Mouse (Mus musculus) left cerebral cortex, adult 2 months (tissue): Measurements from ENCODE around the gene Gimap4. TPM values are rescaled to one million over a fixed set of nuclear protein-coding genes. Genes with fewer than 3 reads are reported as not detected.

Source experiments
- DNase-seq, 2 experiments: peaks; one replicate each; pipeline ENCODE4 v3.0.0; 2021 to 2022; ENCODE audit warnings: low spot score in 2 of 2, mixed read lengths in 1 of 2; ENCODE audit errors: extremely low spot score in 1 of 2
- H3K27ac ChIP-seq: fragments of 200-600 bp; 2 replicates; pipeline ENCODE4 v1.8.1; 2022
- H3K4me3 ChIP-seq: fragments of 200-600 bp; 2 replicates; pipeline ENCODE4 v1.8.1; 2022
- CTCF ChIP-seq: fragments of 200-600 bp; IDR thresholded peaks from 2 replicates; pipeline ENCODE4 v1.8.1; 2022; ENCODE audit warnings: antibody characterized with exemption, mild to moderate bottlenecking, moderate library complexity
- intact Hi-C: fragments of 180-260 bp; cut with DNase I; formaldehyde crosslinking; loops from one replicate; pipeline ENCODE4 v1.15.1; 2025
- long read RNA-seq, 2 experiments: library from polyadenylated mRNA; stranded (forward); transcript quantifications; one replicate each; pipeline ENCODE4 v2.0.0; 2021; ENCODE audit warnings: borderline mapping rate in 2 of 2
- total RNA-seq, 2 experiments: library from RNA; stranded (reverse); gene quantifications; 2 replicates each; pipeline ENCODE4 v1.2.3; 2021

The Gimap4 gene
- total RNA-seq, result under 1 TPM in 1 of 2 experiments, not detected in 1; 0.33 TPM
- long read RNA-seq, experiment 1, result 0 reads
- long read RNA-seq, experiment 2, result 0 reads

GRCm38 (mm10) chr6:48684319-48684718, at the start of gene Gimap4:
Gene Gimap4, plus strand, starts transcription at chr6:48684549.
- Histone ChIP-seq H3K4me3 (no peak within 1 kb of the TSS), H3K27ac (no peak within 1 kb of the TSS)
- TF ChIP-seq CTCF, result no peak
- DNase-seq, result no peak
- intact Hi-C loops, result no loop called here

- intact Hi-C loops, result no loop called here
Measured at GRCm38 (mm10) chr6:48635105-48635504, 49.2 kb upstream of the Gimap4 start.

GRCm38 (mm10) chr6:48636515-48636914, 47.8 kb upstream of the Gimap4 start:
- Histone ChIP-seq H3K27ac (no peak overlapping the region), H3K4me3 (no peak overlapping the region)
- intact Hi-C loops, result no loop called here
- no peak for DNase-seq
- TF ChIP-seq CTCF, result no peak

More at GRCm38 (mm10) chr6:48635105-48635504, 49.2 kb upstream of the Gimap4 start:
- no peak for DNase-seq
- Histone ChIP-seq H3K4me3 (no peak overlapping the region), H3K27ac (no peak overlapping the region)
- TF ChIP-seq CTCF, result no peak

- intact Hi-C loops, result no loop called here
- no peak for DNase-seq
- TF ChIP-seq CTCF, result no peak
Measured at GRCm38 (mm10) chr6:48637811-48638500, 46.4 kb upstream of the Gimap4 start.

GRCm38 (mm10) chr6:48638553-48638952, 45.8 kb upstream of the Gimap4 start:
- intact Hi-C loops, result no loop called here
- Histone ChIP-seq H3K27ac (no peak overlapping the region), H3K4me3 (no peak overlapping the region)
- DNase-seq, result no peak
- TF ChIP-seq CTCF, result no peak

More at GRCm38 (mm10) chr6:48637811-48638500, 46.4 kb upstream of the Gimap4 start:
- Histone ChIP-seq H3K4me3 (no peak overlapping the region), H3K27ac (no peak overlapping the region)

- Histone ChIP-seq H3K4me3 (no peak overlapping the region), H3K27ac (no peak overlapping the region)
- no peak for DNase-seq
- intact Hi-C loops, result loop anchor here (5.0 kb wide), 2 partner anchors 99 to 464 kb away; no protein-coding TSS in a partner anchor
- TF ChIP-seq CTCF, result no peak
Measured at GRCm38 (mm10) chr6:48641391-48641790, 43.0 kb upstream of the Gimap4 start.

- intact Hi-C loops, result loop anchor here (2.0 to 5.0 kb wide), 3 partner anchors 60 to 466 kb away; no protein-coding TSS in a partner anchor
- Histone ChIP-seq H3K4me3 (no peak overlapping the region), H3K27ac (no peak overlapping the region)
- peak; percentile 68 for TF ChIP-seq CTCF
- no peak for DNase-seq
Measured at GRCm38 (mm10) chr6:48642764-48643292, 41.5 kb upstream of the Gimap4 start.

- no peak overlapping the region for H3K27ac ChIP-seq
- peak; percentile 89 for TF ChIP-seq CTCF
- no peak overlapping the region for H3K4me3 ChIP-seq
- peak; percentile 62 to 63 for DNase-seq
- intact Hi-C loops, result loop anchor here (1.0 kb wide), 1 partner anchor 127 kb away; no protein-coding TSS in a partner anchor
Measured at GRCm38 (mm10) chr6:48645660-48646308, 38.6 kb upstream of the Gimap4 start.

GRCm38 (mm10) chr6:48646309-48646690, 38.0 kb upstream of the Gimap4 start:
- intact Hi-C loops, result no loop called here
- no peak overlapping the region for H3K27ac ChIP-seq
- TF ChIP-seq CTCF, result no peak
- no peak overlapping the region for H3K4me3 ChIP-seq
- DNase-seq, result no peak

- peak in 1 of 2 experiments; percentile 22 for DNase-seq
- Histone ChIP-seq H3K27ac (no peak within 1 kb of the TSS), H3K4me3 (no peak within 1 kb of the TSS)
- TF ChIP-seq CTCF, result peak; percentile 48
- intact Hi-C loops, result no loop called here
Measured at GRCm38 (mm10) chr6:48646995-48647394, 37.4 kb upstream of the Gimap4 start, which contains the start of gene Gimap8. Gene Gimap8, plus strand, starts transcription at chr6:48647234.

- intact Hi-C loops, result loop anchor here (2.0 kb wide), 1 partner anchor 309 kb away; no protein-coding TSS in a partner anchor
- no peak overlapping the region for H3K27ac ChIP-seq
- DNase-seq, result no peak
- H3K4me3 ChIP-seq, result no peak overlapping the region
- TF ChIP-seq CTCF, result no peak
Measured at GRCm38 (mm10) chr6:48647611-48648010, 36.7 kb upstream of the Gimap4 start.

- no peak for DNase-seq
- intact Hi-C loops, result loop anchor here (2.0 kb wide), 1 partner anchor 308 kb away; no protein-coding TSS in a partner anchor
- TF ChIP-seq CTCF, result no peak
- Histone ChIP-seq H3K4me3 (no peak overlapping the region), H3K27ac (no peak overlapping the region)
Measured at GRCm38 (mm10) chr6:48648779-48649178, 35.6 kb upstream of the Gimap4 start.
